Mouse (Mus musculus) left cerebral cortex, adult 18-20 months (tissue): ENCODE results near the gene Hhatl. TPM values are rescaled to one million over a fixed set of nuclear protein-coding genes. Genes with fewer than 3 reads are reported as not detected.

Source experiments
- DNase-seq, 2 experiments: peaks; one replicate each; pipeline ENCODE4 v3.0.0; 2021 to 2022; ENCODE audit warnings: low spot score in 2 of 2, mixed read lengths in 1 of 2
- total RNA-seq, 2 experiments: library from RNA; stranded (reverse); gene quantifications; 2 replicates each; pipeline ENCODE4 v1.2.3; 2021

Gene Hhatl
- total RNA-seq, 2 experiments from 2014 or later = 15.4 to 25.0 TPM

DNA sequence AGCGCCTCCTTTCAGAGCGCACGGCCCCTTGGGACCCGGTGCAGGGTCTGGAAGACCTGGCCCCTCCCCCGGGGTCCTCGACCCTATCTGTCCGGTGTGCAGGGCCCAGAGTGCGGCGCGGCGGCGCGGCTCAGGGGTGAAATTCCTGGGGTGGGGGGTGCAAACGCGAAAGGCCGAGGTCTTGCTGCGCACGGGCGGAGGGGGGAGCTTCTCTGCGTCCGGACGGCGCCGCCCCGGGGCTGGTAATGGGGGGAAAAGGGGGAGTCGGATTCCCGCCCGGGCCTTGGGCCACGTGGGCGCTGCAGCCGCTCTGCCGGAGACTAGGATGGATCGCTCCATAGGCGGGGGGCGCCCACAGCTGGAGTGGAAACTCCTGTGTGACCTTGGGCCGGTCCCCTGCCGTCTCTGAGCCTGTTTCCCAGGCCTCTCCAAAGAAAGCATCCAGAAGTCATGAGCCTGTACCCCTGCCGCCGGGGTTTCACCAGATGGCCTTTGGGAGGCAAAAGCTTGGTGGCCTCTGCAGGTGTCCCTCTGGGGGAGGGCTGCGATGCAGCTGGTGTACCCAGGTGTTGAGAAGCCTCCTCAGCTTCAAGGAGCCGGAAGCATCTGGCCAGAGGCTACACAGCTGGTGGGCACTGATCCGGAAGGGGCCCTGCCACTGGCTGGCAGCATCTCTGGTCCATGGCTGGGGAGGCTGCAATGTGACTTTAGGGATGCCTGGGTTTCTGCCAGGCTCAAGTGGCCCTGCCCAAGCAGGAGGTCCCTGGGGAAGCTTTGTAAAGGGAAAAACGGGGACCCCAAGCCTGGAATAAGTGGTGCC is 31.8 kb downstream of the Hhatl start:
- DNase-seq = peak; percentile 49 to 62

- DNase-seq = peak; percentile 70 to 81
Observed at GRCm38 (mm10) chr9:121759091-121760081, 32.9 kb downstream of the Hhatl start, which contains the start of gene Zfp651. Gene Zfp651 (plus strand): TSS chr9:121759330.

DNA sequence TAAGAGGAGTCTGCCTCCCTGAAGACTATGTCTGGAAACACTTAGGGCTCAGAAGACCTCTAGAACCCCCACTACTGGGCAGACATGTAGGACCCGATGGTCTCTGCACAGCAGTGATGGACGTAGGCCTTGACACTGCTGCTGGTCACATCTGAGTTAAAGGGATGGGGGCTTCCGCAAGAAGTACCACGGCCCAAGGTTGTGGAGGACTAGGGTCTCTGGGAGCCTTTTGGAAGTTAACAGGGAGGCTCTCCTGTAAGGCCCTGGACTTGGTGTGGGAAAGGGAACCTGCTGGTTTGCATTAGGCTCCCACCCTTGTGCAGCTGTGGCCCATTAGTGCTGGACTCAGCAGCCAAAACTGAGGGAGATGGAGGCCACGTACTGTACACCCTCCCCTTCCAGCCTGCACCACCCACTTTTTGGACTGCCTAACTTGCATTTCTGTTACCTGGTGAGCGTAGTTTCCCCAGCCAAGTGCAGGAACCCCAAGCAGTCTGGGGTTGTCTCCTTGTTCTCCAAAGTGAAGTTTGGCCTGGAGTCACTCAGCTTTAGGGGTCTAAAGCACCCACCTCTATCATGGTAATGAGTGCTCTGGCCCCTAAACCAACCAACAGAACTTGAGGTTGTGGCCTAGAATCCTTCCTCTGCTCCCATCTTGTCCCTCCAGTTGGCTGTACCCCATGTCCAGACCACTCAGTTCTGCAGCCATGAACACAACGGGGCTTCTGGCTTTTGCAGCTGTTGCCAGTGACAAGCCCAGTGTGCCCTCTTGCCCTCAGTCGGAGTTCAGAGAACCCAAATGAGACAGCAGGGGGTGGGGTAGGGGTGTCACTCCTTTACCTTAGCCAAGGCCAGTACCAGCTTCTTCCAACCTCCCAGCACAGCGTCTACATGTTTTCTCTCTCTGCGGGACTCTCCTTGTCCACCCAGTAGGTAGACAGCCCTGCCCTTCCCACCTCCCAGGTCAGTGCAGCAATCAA is 34.2 kb downstream of the Hhatl start:
- no peak for DNase-seq

- DNase-seq = no peak
Observed at GRCm38 (mm10) chr9:121757432-121757831, 34.9 kb downstream of the Hhatl start.

DNA sequence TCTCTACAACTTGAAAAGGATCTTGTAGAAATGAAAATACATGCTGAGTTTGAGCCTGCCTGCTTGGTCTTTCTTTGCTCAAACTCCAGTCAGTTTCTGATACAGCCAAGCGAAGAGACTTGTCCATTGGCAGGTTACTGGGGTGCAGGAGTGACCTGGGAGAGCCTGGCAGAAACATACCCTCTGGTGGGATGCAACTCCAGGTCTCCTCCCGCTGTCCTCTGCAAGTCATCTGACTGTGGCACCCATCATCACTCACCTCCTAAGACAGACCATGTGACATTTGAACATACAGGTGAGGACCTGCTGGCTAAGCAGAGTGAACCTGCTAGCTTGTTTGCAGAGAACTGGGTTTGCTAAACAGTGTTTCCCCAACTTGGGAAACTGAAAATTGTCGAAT is 35.5 kb downstream of the Hhatl start:
- DNase-seq = no peak

DNA sequence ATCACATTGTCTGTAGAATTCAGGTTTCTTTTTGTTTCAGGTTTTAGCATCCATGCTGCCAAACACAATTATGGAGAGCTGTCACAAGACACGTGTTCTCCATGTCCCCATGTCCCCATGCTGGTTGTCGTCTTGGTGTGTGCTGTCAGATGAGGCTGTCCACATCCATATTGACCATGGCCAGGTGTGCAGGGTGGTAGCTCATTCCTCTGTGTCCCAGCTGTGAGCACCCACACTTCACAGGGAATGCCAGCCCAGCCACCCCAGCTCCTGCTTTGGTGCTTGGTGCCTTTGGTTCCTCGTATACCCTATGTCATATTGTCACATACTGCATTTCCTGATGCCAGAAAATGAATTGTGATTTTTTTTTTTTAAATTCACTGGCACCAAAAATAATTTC is 37.7 kb downstream of the Hhatl start:
- DNase-seq = no peak

- DNase-seq = peak; percentile 61 to 75
Observed at GRCm38 (mm10) chr9:121752774-121753173, 39.5 kb downstream of the Hhatl start.

DNA sequence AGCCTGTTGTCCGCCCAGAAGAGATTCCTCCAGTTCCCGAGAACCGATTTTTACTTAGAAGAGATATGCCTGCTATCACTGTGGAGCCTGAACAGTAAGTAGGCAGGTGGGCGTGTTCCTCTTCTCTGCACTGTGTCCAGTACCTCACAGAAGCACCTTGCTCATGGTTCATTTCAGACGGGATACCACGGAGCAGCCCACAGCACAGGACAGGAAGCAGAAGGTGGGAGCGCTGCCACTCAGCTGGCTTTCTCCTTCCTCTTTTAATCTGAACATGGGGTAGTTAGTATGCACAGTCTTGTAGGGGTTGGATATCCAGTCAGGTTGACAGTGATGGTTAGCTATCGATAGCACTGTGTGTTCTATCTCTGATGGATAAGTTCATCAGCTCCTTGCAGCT is 48.3 kb downstream of the Hhatl start:
- DNase-seq = no peak

DNA sequence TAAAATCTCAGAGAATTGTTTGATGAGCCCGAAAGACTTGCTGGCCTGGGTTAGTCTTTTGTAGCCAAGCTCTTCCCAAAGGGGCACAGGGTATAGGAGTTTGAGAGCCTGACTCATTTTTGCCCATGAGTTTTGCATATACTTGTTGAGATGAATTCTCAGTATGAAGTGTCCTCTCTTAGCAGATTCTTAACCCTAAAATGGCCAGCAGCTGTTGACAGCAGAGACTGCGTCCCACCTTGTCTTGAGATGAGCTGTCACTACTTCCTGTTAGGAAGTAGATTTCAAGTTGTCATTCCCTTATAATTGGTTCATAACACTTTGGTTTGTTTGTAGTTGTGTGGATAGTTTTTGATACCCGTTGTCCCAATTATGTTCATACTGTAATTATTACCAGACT is 51.1 kb downstream of the Hhatl start:
- no peak for DNase-seq

- DNase-seq = no peak
Observed at GRCm38 (mm10) chr9:121740490-121740889, 51.8 kb downstream of the Hhatl start.

Other genes starting within 250 kb of the Hhatl start
- 1 to 10 TPM; 1.4 to 1.8 TPM for gene Lyzl4, start 150.4 kb downstream of the Hhatl start, total RNA-seq
- gene Vipr1, start 149.8 kb downstream of the Hhatl start, total RNA-seq = 10 to 100 TPM; 22.1 to 35.8 TPM
- 10 to 100 TPM; 28.9 to 29.4 TPM for gene Sec22c, start 87.0 kb downstream of the Hhatl start, total RNA-seq
- 10 to 100 TPM; 73.2 to 83.3 TPM for gene Ss18l2, start 82.2 kb downstream of the Hhatl start, total RNA-seq
- 100 to 1,000 TPM; 103 to 112 TPM for gene Nktr, start 73.3 kb downstream of the Hhatl start, total RNA-seq
- 100 to 1,000 TPM; 104 to 106 TPM for gene Zfp651, start 33.2 kb downstream of the Hhatl start, total RNA-seq
- 1 to 10 TPM; 6.2 to 7.2 TPM for gene Klhl40, start 14.9 kb downstream of the Hhatl start, total RNA-seq
- gene Ccdc13, start 47.0 kb upstream of the Hhatl start, total RNA-seq = 1 to 10 TPM; 5.1 to 6.1 TPM
- gene Higd1a, start 65.9 kb upstream of the Hhatl start, total RNA-seq = 100 to 1,000 TPM in 1 of 2 experiments, 10 to 100 TPM in 1; 96.5 to 107 TPM
- gene Ackr2, start 105.8 kb upstream of the Hhatl start, total RNA-seq = 1 to 10 TPM; 5.9 to 9.5 TPM
- not detected for gene Cyp8b1, start 123.8 kb upstream of the Hhatl start, total RNA-seq
- gene Fam198a, start 158.5 kb upstream of the Hhatl start, total RNA-seq = 1 to 10 TPM; 5.4 to 7.5 TPM
- 10 to 100 TPM; 43.2 to 43.4 TPM for gene Pomgnt2, start 204.6 kb upstream of the Hhatl start, total RNA-seq